Mouse (Mus musculus) gastrocnemius, adult 2 months (tissue): ENCODE measurements around the gene Tmem208. TPM values are rescaled to one million over a fixed set of nuclear protein-coding genes. Genes with fewer than 3 reads are reported as not detected.
"Not testable (repeated sequence)": the region's sequence is repeated elsewhere in the genome, so short reads cannot be mapped to it uniquely, and the experiment has no call there.

ENCODE experiments used
- DNase-seq: peaks from one replicate; pipeline ENCODE4 v3.0.0; 2022
- H3K27ac ChIP-seq: fragments of 200-600 bp; 2 replicates; pipeline ENCODE4 v1.8.1; 2022; ENCODE audit warnings: mild to moderate bottlenecking
- H3K4me3 ChIP-seq: fragments of 200-600 bp; 2 replicates; pipeline ENCODE4 v1.8.1; 2022; ENCODE audit warnings: mild to moderate bottlenecking, moderate library complexity
- CTCF ChIP-seq: fragments of 200-600 bp; IDR thresholded peaks from 2 replicates; pipeline ENCODE4 v1.8.1; 2022; ENCODE audit warnings: antibody characterized with exemption, mild to moderate bottlenecking, moderate library complexity
- intact Hi-C: fragments of 180-260 bp; cut with DNase I; formaldehyde crosslinking; loops from one replicate; pipeline ENCODE4 v1.15.1; 2025
- total RNA-seq, 2 experiments: library from RNA; stranded (reverse); gene quantifications; 2 replicates each; pipeline ENCODE4 v1.2.3; 2021

Gene Tmem208
- total RNA-seq, 2 experiments from 2014 or later, result 20.1 to 24.6 TPM

- DNase-seq, result peak; percentile 93
- H3K4me3 ChIP-seq, result peak overlapping the region; percentile 78
- TF ChIP-seq CTCF, result peak; percentile 99
- H3K27ac ChIP-seq, result no peak overlapping the region
- intact Hi-C loops, result no loop called here
These were observed 35.4 kb upstream of the Tmem208 start for GRCm38 (mm10) chr8:105290554-105291314.

- intact Hi-C loops, H3K4me3 ChIP-seq, DNase-seq, H3K27ac ChIP-seq: not testable (repeated sequence)
These were observed 34.8 kb upstream of the Tmem208 start for GRCm38 (mm10) chr8:105291364-105291763.

- H3K4me3 ChIP-seq, DNase-seq, intact Hi-C loops, H3K27ac ChIP-seq: not testable (repeated sequence)
- peak; percentile 20; the same call in 1 of the 2 replicates for TF ChIP-seq CTCF
These were observed 34.4 kb upstream of the Tmem208 start for GRCm38 (mm10) chr8:105291802-105292201.

GRCm38 (mm10) chr8:105292471-105292870 is 33.7 kb upstream of the Tmem208 start:
- intact Hi-C loops, result no loop called here
- no peak for DNase-seq
- TF ChIP-seq CTCF, result no peak

GRCm38 (mm10) chr8:105293405-105293804 is 32.7 kb upstream of the Tmem208 start:
- DNase-seq, result no peak
- Histone ChIP-seq H3K27ac (no peak overlapping the region), H3K4me3 (no peak overlapping the region)
- intact Hi-C loops, result no loop called here
- no peak for TF ChIP-seq CTCF

More at GRCm38 (mm10) chr8:105292471-105292870, 33.7 kb upstream of the Tmem208 start:
- H3K4me3 ChIP-seq, result no peak overlapping the region
- no peak overlapping the region for H3K27ac ChIP-seq

- no peak for DNase-seq
- intact Hi-C loops, result no loop called here
- peak overlapping the region; percentile 91; the same call in 1 of the 2 replicates for H3K27ac ChIP-seq
- peak overlapping the region; percentile 61 for H3K4me3 ChIP-seq
- no peak for TF ChIP-seq CTCF
These were observed 31.4 kb upstream of the Tmem208 start for GRCm38 (mm10) chr8:105294776-105295175.

GRCm38 (mm10) chr8:105295256-105295655 is 30.9 kb upstream of the Tmem208 start:
- no peak for TF ChIP-seq CTCF
- DNase-seq, result no peak
- intact Hi-C loops, result no loop called here
- Histone ChIP-seq H3K4me3 (peak overlapping the region; percentile 61), H3K27ac (peak overlapping the region; percentile 91)

GRCm38 (mm10) chr8:105295895-105296573 is 30.1 kb upstream of the Tmem208 start, which contains the start of gene Exoc3l:
Gene Exoc3l (minus strand): TSS chr8:105296101.
- peak within 1 kb of the TSS; percentile 99 for H3K4me3 ChIP-seq
- intact Hi-C loops, result no loop called here
- no peak for TF ChIP-seq CTCF
- no peak for DNase-seq
- peak within 1 kb of the TSS; percentile 91 for H3K27ac ChIP-seq

- TF ChIP-seq CTCF, result 0 out of 2 replicates have a peak, but pooled peaks have one; percentile 3
- peak within 1 kb of the TSS; percentile 99 for H3K4me3 ChIP-seq
- intact Hi-C loops, result loop anchor here (2.0 kb wide), 1 partner anchor 29 kb away; the partner anchor contains the start of genes Lrrc29 and Tmem208
- peak; percentile 96 for DNase-seq
- peak within 1 kb of the TSS; percentile 91 for H3K27ac ChIP-seq
These were observed 28.5 kb upstream of the Tmem208 start, which contains the start of gene E2f4 for GRCm38 (mm10) chr8:105297511-105298192. Gene E2f4 (plus strand): TSS chr8:105297663.

- peak overlapping the region; percentile 91 for H3K27ac ChIP-seq
- no peak for TF ChIP-seq CTCF
- H3K4me3 ChIP-seq, result peak overlapping the region; percentile 99
- intact Hi-C loops, result loop anchor here (2.0 kb wide), 1 partner anchor 28 kb away; the partner anchor contains the start of genes Lrrc29 and Tmem208
- peak; percentile 31 for DNase-seq
These were observed 27.6 kb upstream of the Tmem208 start for GRCm38 (mm10) chr8:105298351-105299252.

GRCm38 (mm10) chr8:105299962-105300361 is 26.2 kb upstream of the Tmem208 start:
- Histone ChIP-seq H3K4me3 (no peak overlapping the region), H3K27ac (no peak overlapping the region)
- no peak for TF ChIP-seq CTCF
- intact Hi-C loops, result loop anchor here (2.0 kb wide), 1 partner anchor 27 kb away; the partner anchor contains the start of genes Lrrc29 and Tmem208
- peak; percentile 27 for DNase-seq
